ENCODE assay signal across 12 mouse cellular contexts in genomic region chr5:84276996-84277395, GRCm38 (mm10).
"Had no signal": no experiment of that assay in that cellular context is flagged by ENCODE, and none has a peak within 500 bp of the region (broad histone marks: within the 10 kb centered on the region; RNA-seq: fewer than 3 reads in every experiment).

No protein-coding gene starts in this region.

- DNase-seq: retina, postnatal 1 day; right cerebral cortex, adult 18-20 months; right cerebral cortex, postnatal 14 days; right cerebral cortex, postnatal 25 days; right cerebral cortex, postnatal 4 days; spleen, adult 18-20 months; thymus, adult 18-20 months; thymus, adult 2 months; thymus, postnatal 14 days; thymus, postnatal 25 days; thymus, postnatal 36 days; thymus, postnatal 4 days had no signal
